Mouse (Mus musculus) lung, postnatal 0 days (tissue): ENCODE measurements around the gene Tsen34. TPM values are rescaled to one million over a fixed set of nuclear protein-coding genes. Genes with fewer than 3 reads are reported as not detected.
"Not testable (repeated sequence)": the region's sequence is repeated elsewhere in the genome, so short reads cannot be mapped to it uniquely, and the experiment has no call there.

Experiments
- ATAC-seq: fragments of 200-750 bp; cut with Nextera tagmentation; 2 replicates; pipeline ENCODE4 v1.8.0; 2017; ENCODE audit warnings: moderate library complexity
- DNase-seq: peaks from one replicate; pipeline ENCODE4 v3.0.0-alpha.2; 2016; ENCODE audit warnings: low spot score
- H3K27ac ChIP-seq: fragments of 300-500 bp; sonication (generic); 2 replicates; pipeline ENCODE4 v1.5.1; 2014; ENCODE audit warnings: antibody characterized with exemption, mild to moderate bottlenecking, low read length, mixed read lengths
- H3K27me3 ChIP-seq: fragments of 300-500 bp; sonication (generic); replicated peaks from 2 replicates; pipeline ENCODE4 v1.6.1; 2014; ENCODE audit warnings: low read length, mixed read lengths; ENCODE audit not compliant: insufficient read depth
- H3K36me3 ChIP-seq: fragments of 300-500 bp; sonication (generic); 2 replicates; pipeline ENCODE4 v1.6.1; 2014; ENCODE audit warnings: low read length, mixed read lengths; ENCODE audit not compliant: insufficient read depth
- H3K4me1 ChIP-seq: fragments of 300-500 bp; sonication (generic); 2 replicates; pipeline ENCODE4 v1.6.1; 2014; ENCODE audit warnings: antibody characterized with exemption, low read depth, low read length, mixed read lengths; ENCODE audit not compliant: insufficient read depth
- H3K4me2 ChIP-seq: fragments of 300-500 bp; sonication (generic); replicated peaks from 2 replicates; pipeline ENCODE4 v1.6.1; 2014; ENCODE audit warnings: low read depth, mild to moderate bottlenecking, low read length, moderate library complexity, mixed read lengths
- H3K4me3 ChIP-seq: fragments of 300-500 bp; sonication (generic); 2 replicates; pipeline ENCODE4 v1.5.1; 2014; ENCODE audit warnings: low read depth, low read length
- H3K9ac ChIP-seq: fragments of 300-500 bp; sonication (generic); replicated peaks from 2 replicates; pipeline ENCODE4 v1.6.1; 2014; ENCODE audit warnings: low read depth, mild to moderate bottlenecking
- H3K9me3 ChIP-seq: fragments of 300-500 bp; sonication (generic); 2 replicates; pipeline ENCODE4 v1.6.1; 2016; ENCODE audit warnings: low read length, mixed read lengths
- CTCF ChIP-seq: IDR thresholded peaks from 2 replicates; pipeline ENCODE4 v1.5.1; 2016; ENCODE audit warnings: antibody characterized with exemption, mild to moderate bottlenecking
- EP300 ChIP-seq: IDR thresholded peaks from 2 replicates; pipeline ENCODE4 v1.6.1; 2016; ENCODE audit warnings: antibody characterized with exemption, mild to moderate bottlenecking, control low read depth
- WGBS: fragments of 180-500 bp; shearing (Covaris S2); extraction: QIAGEN DNeasy Blood & Tissue Kit; methylation state at CpG from one replicate; pipeline ENCODE4 v1.1.7; 2014; 5-methylcytosine and 5-hydroxymethylcytosine counted together
- microRNA-seq: library from miRNA; unstranded; fragments of <30 nt; microRNA quantifications from one replicate; pipeline ENCODE4, GENCODE M21; 2016
- polyA plus RNA-seq: library from polyadenylated mRNA; unstranded; fragments of >200 nt; fragmentation: Nextera tagmentation; extraction: Ambion mirVana; gene quantifications from 2 replicates; pipeline ENCODE4 v1.2.1, GENCODE M21; 2015

Tsen34 gene
- polyA plus RNA-seq, 1 experiment from 2014 or later: 155 TPM

GRCm38 (mm10) chr7:3712264-3712942 lies 19.7 kb downstream of the Tsen34 start:
- Histone ChIP-seq H3K4me2 (no peak overlapping the region), H3K9ac (no peak overlapping the region), H3K4me3 (no peak overlapping the region), H3K9me3 (no peaks in the 10 kb centered on the region), H3K36me3 (no peaks in the 10 kb centered on the region), H3K27me3 (no peaks in the 10 kb centered on the region), H3K27ac (no peak overlapping the region), H3K4me1 (no peaks in the 10 kb centered on the region)
- TF ChIP-seq CTCF (no peak), EP300 (peak; percentile 39; the same call in 1 of the 2 replicates)
- DNase-seq (peak; percentile 87), ATAC-seq (peak; percentile 95)
- WGBS: 29% methylated on average over 5 of the region's 5 CpGs

DNA sequence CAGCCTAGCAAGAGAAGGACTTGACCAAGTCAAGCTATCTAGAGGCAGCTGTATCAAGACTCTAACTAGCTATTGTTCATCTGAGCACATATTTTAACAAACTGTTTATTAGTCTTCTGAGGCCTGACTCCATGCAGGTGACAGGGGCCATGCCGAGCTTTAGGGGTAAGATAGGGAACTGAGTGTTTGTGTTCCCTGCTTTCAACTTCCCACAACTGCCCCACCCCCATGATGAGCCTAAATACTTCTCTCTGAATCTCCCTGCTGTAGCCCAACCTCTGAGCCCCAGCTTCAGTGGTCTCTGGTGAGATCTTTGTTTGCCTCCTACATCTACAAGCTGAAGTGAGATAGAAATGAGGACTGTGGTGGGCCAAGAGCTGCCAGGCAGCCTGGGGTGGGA lies 22.6 kb downstream of the Tsen34 start:
- TF ChIP-seq EP300: no peak
- TF ChIP-seq CTCF: no peak
- no peak for ATAC-seq

GRCm38 (mm10) chr7:3720268-3720667 lies 27.6 kb downstream of the Tsen34 start, which contains the start of gene Pirb:
Pirb (minus strand) TSS chr7:3720391.
- DNase-seq: not testable (repeated sequence)

More for the DNA sequence above, 22.6 kb downstream of the Tsen34 start:
- Histone ChIP-seq H3K36me3 (no peaks in the 10 kb centered on the region), H3K4me2 (no peak overlapping the region), H3K27me3 (no peaks in the 10 kb centered on the region), H3K4me3 (no peak overlapping the region), H3K9ac (no peak overlapping the region), H3K27ac (no peak overlapping the region), H3K9me3 (no peaks in the 10 kb centered on the region), H3K4me1 (no peaks in the 10 kb centered on the region)
- no peak for DNase-seq
- WGBS: 5% methylated on average over 1 of the region's 1 CpGs

GRCm38 (mm10) chr7:3725459-3725858 lies 32.8 kb downstream of the Tsen34 start:
- not testable (repeated sequence) for DNase-seq, H3K4me3 ChIP-seq, H3K36me3 ChIP-seq, H3K4me1 ChIP-seq, H3K27me3 ChIP-seq, H3K4me2 ChIP-seq, H3K9ac ChIP-seq, H3K27ac ChIP-seq, ATAC-seq, H3K9me3 ChIP-seq

More at GRCm38 (mm10) chr7:3720268-3720667, 27.6 kb downstream of the Tsen34 start, which contains the start of gene Pirb:
- not testable (repeated sequence) for H3K4me3 ChIP-seq, H3K9me3 ChIP-seq, H3K9ac ChIP-seq, ATAC-seq, H3K4me2 ChIP-seq, H3K36me3 ChIP-seq, H3K4me1 ChIP-seq, H3K27me3 ChIP-seq, H3K27ac ChIP-seq
- WGBS: no CpG with 5 or more reads among the region's 3 CpGs

- H3K4me2 ChIP-seq, H3K4me1 ChIP-seq, H3K9me3 ChIP-seq, ATAC-seq, H3K9ac ChIP-seq, H3K27me3 ChIP-seq, H3K4me3 ChIP-seq, H3K27ac ChIP-seq, DNase-seq, H3K36me3 ChIP-seq: not testable (repeated sequence)
- WGBS: no CpG with 5 or more reads among the region's 1 CpGs
Observed at GRCm38 (mm10) chr7:3732675-3733074, 40.0 kb downstream of the Tsen34 start.

Small RNA genes lying within 50 kb of the gene (microRNA-seq; reads per million reads assigned to microRNA genes)
- gene Mir3572: 1.5 reads per million

Other genes starting within 250 kb of the Tsen34 start
- gene Tarm1, start 190.2 kb upstream of the Tsen34 start, polyA plus RNA-seq: 0.10 and 0.36 TPM in 2 replicates
- 0.11 and 0.14 TPM in 2 replicates for gene Oscar, start 76.7 kb upstream of the Tsen34 start, polyA plus RNA-seq
- gene Ndufa3, start 75.5 kb upstream of the Tsen34 start, polyA plus RNA-seq: 443 and 505 TPM in 2 replicates
- 16.3 and 16.7 TPM in 2 replicates for gene Tfpt, start 62.9 kb upstream of the Tsen34 start, polyA plus RNA-seq
- 36.6 and 39.0 TPM in 2 replicates for gene Prpf31, start 62.9 kb upstream of the Tsen34 start, polyA plus RNA-seq
- gene Cnot3, start 47.6 kb upstream of the Tsen34 start, polyA plus RNA-seq: 23.9 and 24.4 TPM in 2 replicates
- 16.0 and 16.4 TPM in 2 replicates for gene Leng1, start 27.0 kb upstream of the Tsen34 start, polyA plus RNA-seq
- gene Tmc4, start 15.3 kb upstream of the Tsen34 start, polyA plus RNA-seq: 60.3 and 69.0 TPM in 2 replicates
- 39.1 and 43.8 TPM in 2 replicates for gene Mboat7, start 660 bp downstream of the Tsen34 start, polyA plus RNA-seq
- 1,058 and 1,064 TPM in 2 replicates for gene Rps9, start 11.1 kb downstream of the Tsen34 start, polyA plus RNA-seq
- 4.7 and 5.3 TPM in 2 replicates for gene Pirb, start 27.5 kb downstream of the Tsen34 start, polyA plus RNA-seq
- 0.25 and 0.41 TPM in 2 replicates for gene Gm15448, start 132.8 kb downstream of the Tsen34 start, polyA plus RNA-seq
- gene Pira2, start 152.2 kb downstream of the Tsen34 start, polyA plus RNA-seq: 2.2 and 2.4 TPM in 2 replicates
- gene Gm14548, start 205.3 kb downstream of the Tsen34 start, polyA plus RNA-seq: 1.3 and 1.6 TPM in 2 replicates
- gene Lilra6, start 222.6 kb downstream of the Tsen34 start, polyA plus RNA-seq: 1.2 and 1.6 TPM in 2 replicates